Mouse (Mus musculus) R1 (cell line): Measurements from ENCODE around the gene Yeats2.

Experiments
- DNase-seq: peaks from one replicate; pipeline ENCODE4 v3.0.0-alpha.2; 2018; ENCODE audit warnings: low read depth, low spot score

Gene Yeats2

DNA sequence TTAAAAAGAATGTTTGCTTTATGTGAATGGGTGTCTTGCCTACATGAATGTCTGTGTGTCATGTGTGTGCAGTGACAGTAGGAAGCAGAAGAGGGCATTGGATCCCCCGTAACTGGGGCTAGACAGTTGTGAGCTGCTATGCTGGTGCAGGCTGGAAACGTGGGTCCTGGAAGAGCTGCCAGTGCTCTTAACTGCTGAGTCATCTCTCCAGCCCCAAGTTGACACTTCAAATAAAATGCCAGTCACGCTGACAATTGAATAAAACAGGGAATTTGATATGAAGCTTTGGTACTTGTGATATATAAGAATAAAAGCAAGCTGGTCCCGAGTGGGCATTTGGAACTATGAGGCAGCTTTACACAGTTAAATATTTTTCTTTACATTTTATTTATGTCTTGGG, 139.4 kb downstream of the Yeats2 start:
- no peak for DNase-seq
